Mouse (Mus musculus) frontal cortex, postnatal 36 days (tissue): ENCODE data around the gene F13a1.

ENCODE experiments used
- DNase-seq, 2 experiments: peaks; one replicate each; pipeline ENCODE4 v3.0.0; 2022; ENCODE audit warnings: low spot score in 2 of 2

F13a1 gene

DNA sequence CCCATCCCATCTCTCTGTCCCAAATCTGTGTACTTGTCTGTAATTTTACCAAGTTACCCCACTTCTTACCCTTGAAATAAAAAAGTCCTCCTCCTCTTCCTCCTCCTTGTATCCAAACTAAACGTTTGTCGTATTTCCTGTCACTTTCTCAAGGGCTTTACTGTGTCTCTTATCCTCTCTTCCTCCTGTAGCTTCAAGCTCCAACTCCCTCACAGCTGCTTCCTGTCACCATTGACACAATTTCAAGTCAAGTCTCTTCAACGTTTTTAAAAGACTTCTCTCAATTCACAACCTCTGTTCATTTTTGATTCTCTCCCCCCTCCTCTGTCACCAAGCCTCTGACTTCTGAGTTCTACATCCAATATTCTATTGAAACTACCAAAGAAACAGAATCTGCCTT is at the start of gene F13a1:
Gene F13a1, minus strand, starts transcription at position 119 of the 400 bp plus-strand sequence.
- no peak for DNase-seq

DNA sequence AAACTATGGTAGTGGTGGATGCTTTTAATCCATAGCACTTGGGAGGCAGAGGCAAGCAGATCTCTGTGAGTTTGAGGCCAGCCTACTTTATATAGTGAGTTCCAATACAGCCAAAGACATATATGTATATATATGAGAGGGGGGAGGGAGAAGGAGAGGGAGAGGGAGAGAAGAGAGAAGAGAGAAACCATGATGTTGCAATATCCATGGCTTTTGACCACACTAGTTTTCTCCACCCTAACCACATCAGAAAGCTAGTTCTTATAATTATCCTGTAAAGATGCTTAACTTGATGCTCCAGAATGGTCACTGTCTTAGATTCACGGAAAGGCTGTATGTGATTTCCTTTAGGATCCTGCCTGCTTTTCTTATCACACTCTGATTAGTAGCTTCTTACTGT is 41.6 kb upstream of the F13a1 start:
- DNase-seq = no peak

DNA sequence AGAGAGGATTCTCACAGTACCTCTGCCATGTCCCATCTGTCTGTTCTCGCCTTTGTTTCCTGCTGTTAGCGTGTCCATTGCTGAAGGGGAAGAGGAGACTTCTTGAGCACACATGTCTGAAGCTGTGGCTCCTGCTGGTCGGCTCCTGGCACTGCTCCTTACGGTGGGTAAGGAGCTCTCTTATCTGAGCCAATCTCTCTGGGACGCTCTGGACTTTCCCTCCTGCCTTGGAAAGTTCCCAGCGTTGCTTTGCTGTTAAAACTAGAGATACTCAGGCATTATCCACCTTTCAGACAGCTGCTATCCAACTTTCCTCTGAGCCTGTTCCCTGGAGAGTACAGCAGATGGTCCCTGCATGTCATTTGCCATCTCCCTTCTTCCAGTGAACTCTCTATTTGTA is 39.1 kb upstream of the F13a1 start:
- no peak for DNase-seq

DNA sequence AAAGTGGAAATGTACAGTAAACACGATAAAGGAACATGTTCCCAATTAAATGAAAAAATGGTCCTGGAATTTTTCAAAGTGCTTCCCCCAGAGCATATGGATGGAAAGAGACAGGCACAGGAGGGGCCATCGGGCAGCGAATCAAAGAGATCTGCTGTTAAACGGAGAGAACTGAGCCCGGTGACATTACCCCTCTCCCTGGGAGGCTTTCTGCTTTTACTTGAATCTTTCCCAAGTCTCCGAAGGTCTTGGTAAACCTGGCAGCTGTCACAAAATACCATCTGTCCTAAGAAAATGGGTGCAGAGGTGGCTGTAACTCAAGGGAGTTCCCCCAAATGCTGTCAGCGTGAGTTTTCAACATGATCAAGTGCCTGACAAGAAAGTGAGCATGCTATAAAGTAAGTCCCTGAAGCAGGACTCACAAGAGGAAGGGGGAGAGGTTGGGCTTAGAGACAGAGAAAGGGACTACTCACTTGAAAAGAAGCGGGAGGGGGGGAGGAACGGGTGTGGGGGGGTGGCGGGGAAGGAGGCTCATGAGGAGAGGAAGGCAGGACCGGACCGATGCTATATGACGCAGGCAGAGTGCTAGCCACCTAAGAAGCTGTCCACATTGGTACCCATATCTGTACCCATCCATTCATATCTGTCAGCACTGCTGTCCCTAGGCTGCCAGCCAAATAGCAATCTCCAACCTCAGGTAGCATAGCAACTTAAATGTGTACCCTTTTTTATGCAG is 31.6 kb upstream of the F13a1 start:
- DNase-seq = no peak

DNA sequence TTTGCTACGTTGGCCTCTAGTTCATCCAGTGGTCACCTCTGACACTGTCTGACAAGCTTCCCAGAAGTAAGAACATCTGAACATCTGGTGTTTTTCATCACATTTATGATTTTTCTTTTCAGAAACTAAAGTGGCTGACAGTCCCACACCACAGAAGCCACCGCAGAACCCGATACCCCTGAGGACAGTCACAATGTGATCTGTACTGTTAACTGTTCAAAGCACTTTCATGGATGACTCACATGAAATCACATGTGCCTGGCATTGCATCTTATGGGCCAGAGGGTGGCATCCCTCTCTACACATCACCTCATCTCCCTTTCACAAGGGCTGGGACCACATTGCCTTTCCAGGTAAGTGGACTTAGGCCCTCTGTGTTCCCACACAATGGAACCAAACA is 21.3 kb upstream of the F13a1 start:
- DNase-seq = no peak

DNA sequence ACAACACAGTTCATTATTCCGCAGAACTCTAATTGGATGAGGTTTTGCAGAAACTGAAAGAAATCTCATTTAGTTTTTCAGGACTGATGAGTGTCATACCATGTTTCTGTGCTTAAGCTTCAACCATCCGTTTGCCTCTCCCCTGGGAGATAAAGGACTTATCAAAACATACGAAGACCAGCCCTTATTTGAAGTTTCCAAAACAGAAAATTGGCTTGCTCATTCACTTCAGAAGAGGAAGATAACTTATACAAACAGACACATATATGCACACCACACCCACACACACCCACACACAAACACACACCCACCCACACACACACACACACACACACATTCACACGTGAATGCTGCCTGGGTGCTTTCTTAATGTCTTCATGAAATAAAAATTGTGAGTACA is 20.8 kb upstream of the F13a1 start:
- DNase-seq = no peak

DNA sequence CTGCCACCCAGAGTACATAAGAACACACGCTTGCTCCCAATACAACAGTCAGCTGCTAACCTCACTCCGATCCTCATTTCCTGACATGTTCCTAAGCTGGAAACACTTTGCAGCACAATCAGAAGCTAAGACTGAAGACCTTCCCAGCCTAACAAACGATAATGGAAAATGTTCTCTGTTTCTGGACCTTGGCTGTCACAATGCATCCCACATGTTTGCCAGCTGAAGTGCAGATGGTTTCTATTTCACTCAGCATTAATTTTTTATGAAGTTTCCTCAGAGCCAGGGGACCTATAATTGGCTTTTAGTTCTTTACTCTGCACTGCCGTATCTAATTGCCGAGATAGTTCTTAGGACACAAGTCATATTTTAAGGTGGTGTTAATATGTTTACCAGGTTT is 10.8 kb upstream of the F13a1 start:
- no peak for DNase-seq

DNA sequence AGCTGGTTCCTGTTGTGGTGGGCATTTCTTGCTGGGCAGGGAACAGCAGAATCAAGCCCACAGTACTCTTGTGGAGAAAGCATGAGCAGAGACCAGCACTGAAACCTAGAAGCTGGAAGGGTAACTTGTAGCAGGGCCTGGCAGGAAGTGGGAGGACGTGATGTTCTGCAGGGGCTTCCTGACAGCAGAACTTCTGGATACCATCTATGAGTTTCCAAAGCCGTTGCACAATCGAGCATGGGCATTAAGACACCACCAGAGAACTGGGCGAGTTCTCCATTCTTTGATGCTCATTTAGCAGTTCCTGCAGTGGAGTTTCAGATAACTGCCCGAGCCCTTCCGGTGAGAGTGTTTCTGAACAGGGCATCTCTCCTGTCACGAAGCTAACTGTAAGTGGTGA is 6.6 kb upstream of the F13a1 start:
- no peak for DNase-seq

DNA sequence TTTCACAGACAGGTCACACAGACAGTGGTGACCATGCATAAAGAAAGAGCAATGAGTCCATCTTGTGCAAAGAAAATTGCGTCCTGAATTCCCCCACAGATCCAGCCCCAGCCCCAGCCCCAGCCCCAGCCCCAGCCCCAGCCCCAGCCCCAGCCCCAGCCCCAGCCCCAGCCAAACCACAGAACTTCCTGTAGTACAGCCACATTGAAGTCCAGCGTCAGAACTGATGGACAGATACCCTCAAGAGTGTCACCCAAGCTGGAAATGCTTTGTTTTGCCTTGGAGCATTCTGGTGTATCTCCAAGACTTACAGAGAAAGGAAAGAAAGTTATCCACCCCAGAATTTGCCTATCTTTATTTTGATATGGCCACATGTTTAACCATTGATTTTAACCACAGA is 413 bp downstream of the F13a1 start:
- DNase-seq = no peak

DNA sequence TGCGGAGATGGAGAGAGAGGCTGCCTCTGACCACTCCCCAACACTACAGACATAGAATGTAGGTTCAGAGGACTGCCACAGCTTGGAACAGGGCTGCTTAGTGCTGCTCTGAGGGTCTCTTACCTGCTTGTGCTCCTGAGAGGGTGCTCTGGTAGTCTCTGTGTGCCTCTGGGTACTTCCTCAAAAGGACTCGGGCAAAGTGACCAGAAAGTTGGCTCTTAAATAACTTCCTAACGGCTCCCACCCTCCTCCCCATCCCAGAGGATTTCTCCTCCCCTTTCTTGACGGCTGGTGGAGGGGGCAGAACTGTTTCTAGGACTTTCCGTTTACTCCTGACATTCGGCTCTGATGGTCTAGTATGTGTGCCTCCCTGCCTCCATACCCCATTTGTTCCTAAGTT is 1.0 kb downstream of the F13a1 start:
- no peak for DNase-seq

DNA sequence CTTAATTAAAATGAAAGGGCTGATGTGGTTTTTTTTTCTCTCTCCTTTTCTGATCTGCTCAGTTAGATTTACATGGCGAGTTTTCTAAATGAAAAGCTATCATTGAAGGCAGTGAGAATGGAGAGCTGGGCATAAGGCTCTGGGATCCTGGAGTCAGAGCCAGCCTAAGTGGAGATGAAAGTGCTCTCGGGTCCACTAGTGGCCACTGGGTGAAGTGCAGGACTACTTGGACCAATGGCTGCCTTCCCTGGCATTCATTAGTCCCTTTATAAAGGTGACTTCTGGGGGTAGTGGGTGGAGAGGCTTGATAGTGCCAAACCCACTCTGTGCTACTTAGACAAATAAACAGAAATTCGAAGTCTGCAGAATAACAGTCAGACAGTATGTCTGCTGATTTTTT is 5.0 kb downstream of the F13a1 start:
- no peak for DNase-seq

DNA sequence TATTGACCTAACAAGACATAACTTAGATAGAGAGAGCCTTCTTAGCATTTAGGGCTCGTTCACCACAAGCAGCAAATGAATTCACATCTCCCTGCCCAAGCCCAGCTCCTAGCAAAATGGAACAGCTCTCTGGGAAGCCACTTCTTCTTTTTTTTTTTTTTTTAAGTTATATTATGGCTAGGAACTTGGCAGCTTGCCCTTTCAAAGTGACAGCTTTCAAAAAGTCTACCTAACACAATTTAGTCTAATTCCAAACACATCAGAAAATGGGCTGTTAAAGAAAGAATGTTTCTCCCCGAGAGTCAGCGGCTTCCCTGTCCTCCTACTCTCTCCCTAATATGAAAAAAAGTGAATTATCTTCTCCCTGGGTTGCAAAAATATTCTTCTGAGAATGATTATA is 15.3 kb downstream of the F13a1 start:
- DNase-seq = peak in 1 of 2 experiments; percentile 42

DNA sequence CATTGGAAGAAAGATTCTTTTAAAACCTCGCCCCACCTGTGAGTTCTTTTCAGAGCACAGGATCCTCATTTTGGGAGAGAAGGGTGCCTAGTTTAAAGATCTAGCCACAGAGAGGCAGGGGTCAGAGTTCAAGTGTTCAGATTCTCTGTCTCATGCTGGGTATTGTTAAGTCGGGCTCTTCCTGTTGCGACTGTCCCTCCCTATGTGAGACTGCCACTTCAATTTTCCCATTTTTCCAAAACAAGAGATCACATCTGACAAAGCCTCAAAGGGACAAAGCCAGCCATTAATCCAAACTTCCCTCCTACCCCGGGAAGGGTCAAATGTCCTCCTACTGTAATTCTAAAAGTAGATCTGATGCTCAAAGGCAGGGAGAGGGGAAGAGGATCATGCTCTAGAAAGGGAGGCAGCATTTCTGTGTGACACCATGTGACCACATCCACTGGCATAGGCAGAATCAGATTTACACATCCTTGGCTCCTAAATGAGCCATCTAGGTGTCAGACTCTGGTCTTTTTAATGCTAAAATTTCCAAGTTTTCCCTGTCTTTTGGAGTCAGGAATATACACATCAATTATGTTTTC is 24.0 kb downstream of the F13a1 start:
- DNase-seq = no peak

DNA sequence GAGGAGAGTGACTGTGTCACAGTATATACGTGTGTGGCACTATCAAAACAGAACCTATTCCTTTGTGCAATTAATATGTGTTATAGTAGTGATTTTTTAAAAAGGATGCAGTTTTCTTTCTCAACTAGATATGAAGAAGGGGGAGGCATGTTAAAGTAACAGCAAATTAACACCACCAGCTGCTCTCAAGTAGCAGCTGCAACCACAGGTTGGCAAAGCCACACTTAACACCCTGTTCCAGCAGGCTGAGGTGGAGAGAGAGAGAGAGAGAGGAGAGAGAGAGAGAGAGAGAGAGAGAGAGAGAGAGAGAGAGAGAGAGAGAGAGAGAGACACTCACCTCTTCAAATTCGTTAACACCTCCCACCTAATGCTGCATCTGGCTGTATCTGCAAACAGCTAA is 28.5 kb downstream of the F13a1 start:
- DNase-seq = no peak

DNA sequence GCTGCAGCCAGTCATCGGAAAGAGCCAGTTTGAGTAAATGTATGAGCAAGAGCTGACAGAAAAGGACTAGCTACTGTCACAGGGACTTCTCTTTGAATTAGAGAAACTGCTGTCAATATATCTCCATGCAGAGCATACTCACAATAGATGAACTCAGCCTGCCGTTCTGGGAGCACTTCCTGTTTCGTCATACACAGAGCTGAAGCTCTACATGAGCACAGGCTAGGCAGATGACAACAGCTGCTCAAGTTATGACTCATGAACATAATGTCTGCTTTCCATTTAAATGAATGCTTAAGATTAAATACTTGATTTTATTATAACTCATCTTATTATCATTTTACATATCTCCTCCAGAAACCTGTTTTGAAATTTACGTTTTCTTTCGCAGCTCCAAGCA is 39.3 kb downstream of the F13a1 start:
- no peak for DNase-seq

DNA sequence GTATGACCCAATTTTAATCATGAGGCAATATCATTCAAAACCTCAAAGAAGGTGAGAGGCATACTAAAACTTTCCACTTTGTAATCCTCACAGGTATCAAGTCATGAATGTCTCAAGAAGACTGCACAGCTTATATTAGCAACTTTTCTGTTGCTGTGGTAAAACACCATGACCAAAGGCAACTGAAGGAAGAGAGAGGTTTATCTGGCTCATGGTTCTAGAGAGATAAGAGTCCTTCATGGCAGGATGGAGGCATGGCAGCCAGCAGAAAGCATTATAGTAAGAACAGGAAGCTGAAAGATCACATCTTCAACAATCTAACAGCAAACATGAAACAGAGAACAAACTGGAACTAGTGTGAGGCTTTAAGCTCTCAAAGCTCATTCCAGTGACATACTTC is 43.8 kb downstream of the F13a1 start:
- DNase-seq = no peak

DNA sequence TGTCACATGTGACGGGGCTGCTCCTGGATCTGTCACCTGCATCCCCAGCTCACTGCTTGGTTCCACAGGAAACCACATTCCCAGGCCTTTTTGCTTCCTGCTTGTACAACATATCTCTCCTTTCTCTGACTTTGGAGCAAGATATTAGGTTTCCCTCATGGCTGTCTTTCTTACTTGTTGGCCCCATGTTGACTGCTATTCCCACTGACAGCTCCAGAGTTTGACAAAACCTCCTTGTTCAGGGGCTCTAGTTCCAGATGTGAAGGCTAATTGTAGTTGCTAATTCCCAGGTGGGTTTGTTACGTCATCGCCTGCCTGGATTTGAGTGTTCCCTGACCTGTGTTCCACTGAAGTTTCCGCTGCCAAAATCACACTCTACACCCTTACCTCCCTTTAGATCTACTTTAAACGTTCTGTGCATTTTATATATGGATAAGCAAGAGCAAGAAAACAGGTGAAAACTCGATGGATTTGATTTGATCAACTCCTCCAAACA is 50.8 kb downstream of the F13a1 start:
- no peak for DNase-seq

DNA sequence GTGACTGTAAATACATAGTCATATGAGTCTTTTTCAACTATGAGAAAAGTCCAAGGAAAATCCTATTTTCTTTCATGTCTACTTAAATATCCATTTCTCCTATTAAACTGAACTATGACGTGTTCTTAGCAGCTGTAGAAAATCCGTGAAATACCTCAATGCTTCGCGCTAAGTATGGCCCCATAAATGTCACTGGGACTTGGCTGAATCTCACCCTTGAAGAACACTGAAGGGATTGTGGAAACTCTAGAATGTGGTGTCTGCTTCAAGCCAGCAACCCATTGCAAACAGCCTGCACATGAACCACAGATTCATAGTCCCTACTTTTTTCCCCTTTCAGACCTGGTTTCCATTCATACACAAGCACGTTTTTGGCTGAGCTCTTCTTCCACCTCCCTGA is 56.5 kb downstream of the F13a1 start:
- no peak for DNase-seq

DNA sequence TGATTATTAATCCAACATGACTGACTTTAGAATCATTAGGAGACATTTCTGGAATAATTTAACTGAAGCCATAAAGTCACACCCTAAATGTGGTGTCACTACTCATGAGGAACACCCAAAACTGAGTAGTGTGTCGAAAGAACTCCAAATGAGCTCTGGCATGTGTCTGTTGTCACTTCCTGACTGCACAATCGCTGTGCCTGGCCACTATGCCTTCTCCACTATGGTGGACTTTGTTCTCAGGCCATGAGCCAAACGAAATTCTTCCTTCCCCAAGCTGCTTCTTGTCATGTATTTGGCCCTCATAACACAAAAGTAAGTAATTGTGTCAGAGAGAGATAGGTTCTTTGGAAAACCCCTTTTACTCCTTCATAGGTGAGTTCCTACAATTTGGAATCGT is 61.7 kb downstream of the F13a1 start:
- DNase-seq = no peak

DNA sequence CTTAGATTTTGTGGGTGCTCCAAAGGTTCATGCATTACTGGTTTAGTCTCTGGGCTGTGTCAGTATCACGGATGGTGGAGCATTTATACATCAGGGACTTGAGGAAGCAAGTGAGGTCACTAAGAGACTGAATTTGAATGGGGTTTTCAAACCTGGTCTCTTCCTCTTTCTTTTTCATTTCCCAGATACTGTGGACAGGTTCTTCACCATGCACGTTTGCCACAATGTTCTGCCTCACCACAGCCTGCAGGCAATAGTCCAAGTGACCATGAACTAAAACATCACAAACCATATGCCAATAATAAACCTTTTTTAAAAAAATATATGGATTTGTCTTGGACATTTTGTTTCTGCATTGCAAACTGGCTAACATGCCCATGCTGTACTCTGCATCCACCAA is 77.0 kb downstream of the F13a1 start:
- no peak for DNase-seq

DNA sequence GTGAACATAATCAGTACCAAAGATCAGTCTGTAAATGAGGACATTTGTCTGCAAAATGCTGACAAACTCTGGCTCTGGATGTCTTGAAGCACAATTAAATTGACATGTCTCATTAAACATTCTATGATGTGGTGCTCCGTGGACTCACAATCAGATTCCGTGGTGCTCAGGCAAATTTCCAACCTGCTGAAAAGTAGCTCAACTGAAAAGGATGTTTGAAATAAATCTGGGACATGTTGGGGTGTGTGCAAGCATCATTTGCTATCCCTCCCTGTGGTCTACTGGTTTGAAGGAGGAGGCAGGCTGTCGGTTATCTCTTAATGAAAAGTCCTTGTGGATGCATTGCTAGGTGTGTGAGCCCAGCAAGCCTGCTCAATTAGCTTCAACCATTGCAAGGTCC is 77.8 kb downstream of the F13a1 start:
- no peak for DNase-seq

DNA sequence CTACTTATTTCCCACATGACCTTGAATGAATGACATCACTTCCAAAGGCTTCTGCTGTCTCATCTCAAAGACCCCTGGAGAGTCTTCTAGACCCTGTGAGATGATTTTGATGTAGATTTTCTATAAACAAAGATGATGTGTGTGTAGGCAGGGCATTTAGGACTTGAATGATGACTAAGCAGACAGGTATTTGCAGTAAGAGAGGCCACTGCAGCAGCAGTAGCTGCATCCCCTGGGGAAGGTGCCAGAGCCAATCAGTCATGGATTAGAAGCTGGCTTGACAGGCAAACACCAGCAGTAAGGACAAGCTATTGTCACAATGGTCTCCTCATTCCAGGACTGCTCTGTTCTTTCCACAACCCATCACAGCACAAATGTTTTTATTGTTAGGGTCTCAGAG is 87.1 kb downstream of the F13a1 start:
- DNase-seq = no peak

DNA sequence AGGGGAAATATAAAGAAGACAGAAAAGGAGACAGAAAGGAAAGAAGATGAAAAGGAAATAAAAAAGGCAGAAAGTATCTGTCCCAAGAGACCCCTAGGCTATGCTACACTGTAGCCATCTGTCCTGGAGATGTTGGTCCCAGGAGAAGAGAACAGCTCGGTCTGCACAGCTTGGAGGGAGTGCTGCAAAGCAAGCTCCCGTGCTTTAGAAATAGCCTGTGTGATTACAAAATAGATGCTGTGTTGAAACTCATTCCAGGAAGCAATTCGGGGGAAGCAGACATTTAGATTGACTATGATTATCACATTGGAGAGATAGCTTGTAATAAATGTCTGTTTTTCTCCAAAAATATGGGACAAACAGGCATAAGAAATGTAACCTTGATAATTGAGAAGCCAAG is 91.0 kb downstream of the F13a1 start:
- DNase-seq = no peak

DNA sequence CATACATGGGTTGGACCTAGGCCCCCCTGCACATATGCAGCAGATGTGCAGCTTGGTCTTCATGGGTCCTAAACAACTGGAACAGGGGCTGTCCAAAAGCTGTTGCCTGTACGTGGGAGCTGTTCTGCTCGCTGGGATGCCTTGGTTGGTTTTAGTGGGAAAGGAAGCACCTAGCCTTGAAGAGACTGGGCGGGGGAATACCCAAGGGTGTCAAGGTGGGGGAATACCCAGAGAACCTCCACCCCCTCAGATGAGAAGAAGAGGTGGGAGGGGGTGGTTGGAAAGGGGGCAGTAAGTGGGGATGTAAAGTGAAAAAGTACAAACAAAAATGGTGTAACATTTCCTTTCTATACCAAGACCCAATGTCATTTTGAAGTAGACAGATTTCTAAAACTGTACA is 95.1 kb downstream of the F13a1 start:
- DNase-seq = no peak
